Mouse (Mus musculus): ENCODE measurements around the gene Ergic2. TPM values are rescaled to one million over a fixed set of nuclear protein-coding genes. Genes with fewer than 3 reads are reported as not detected.

Ergic2 gene
- polyA plus RNA-seq (2015; fragmentation: Nextera tagmentation; extraction: Ambion mirVana) = 200 and 214 TPM in 2 replicates

- WGBS = under 1% methylated on average over 60 of the region's 61 CpGs
- H3K4me1 ChIP-seq (ENCODE audit: control insufficient read depth, insufficient read depth, low read length) = peaks cover 21% of the 10 kb centered on the region
- H3K4me2 ChIP-seq (ENCODE audit: low read length) = peak within 1 kb of the TSS; percentile 84
- peak within 1 kb of the TSS; percentile 90 for H3K4me3 ChIP-seq (ENCODE audit: low read depth, low read length)
- H3K9me3 ChIP-seq (replicated peaks; ENCODE audit: control insufficient read depth, low read length, poor library complexity, severe bottlenecking) = no peaks in the 10 kb centered on the region
- peak within 1 kb of the TSS; percentile 94 for H3K9ac ChIP-seq (ENCODE audit: low read depth, low read length)
- H3K27me3 ChIP-seq (ENCODE audit: control insufficient read depth, insufficient read depth, low read depth, low read length) = no peaks in the 10 kb centered on the region
- peak; percentile 99 for ATAC-seq
- peak within 1 kb of the TSS; percentile 89 for H3K27ac ChIP-seq (ENCODE audit: low read length)
- no peaks in the 10 kb centered on the region for H3K36me3 ChIP-seq (ENCODE audit: control insufficient read depth, insufficient read depth, low read length)
Measured at GRCm38 (mm10) chr6:148211897-148212680, at the start of gene Ergic2. Gene Ergic2 (minus strand): TSS chr6:148212374.

DNA sequence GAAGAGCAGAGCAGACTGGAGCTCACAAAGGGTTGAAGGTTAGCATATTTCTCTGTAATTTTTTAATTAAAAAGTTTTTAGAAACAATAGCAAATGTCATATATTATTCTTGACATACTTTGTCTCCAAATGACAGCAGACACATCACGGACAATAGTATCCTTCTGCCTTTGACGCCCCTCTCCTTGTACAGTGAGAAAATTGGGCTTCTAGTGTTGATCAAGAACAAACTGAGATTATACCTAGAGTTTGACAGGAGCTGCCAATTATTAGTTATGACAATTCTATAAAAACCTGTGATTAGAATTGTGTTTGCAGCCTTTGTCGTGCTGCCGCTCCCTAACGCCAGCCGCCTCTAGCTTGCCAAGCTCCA, 48.5 kb upstream of the Ergic2 start:
- no peak for ATAC-seq
- no peak overlapping the region for H3K9ac ChIP-seq (ENCODE audit: low read depth, low read length)
- H3K36me3 ChIP-seq (ENCODE audit: control insufficient read depth, insufficient read depth, low read length) = no peaks in the 10 kb centered on the region
- peak overlapping the region; percentile 39; the same call in 1 of the 2 replicates for H3K27ac ChIP-seq (ENCODE audit: low read length)
- no peak overlapping the region for H3K4me3 ChIP-seq (ENCODE audit: low read depth, low read length)
- H3K9me3 ChIP-seq (replicated peaks; ENCODE audit: control insufficient read depth, low read length, poor library complexity, severe bottlenecking) = no peaks in the 10 kb centered on the region
- no peaks in the 10 kb centered on the region for H3K27me3 ChIP-seq (ENCODE audit: control insufficient read depth, insufficient read depth, low read depth, low read length)
- no peak overlapping the region for H3K4me2 ChIP-seq (ENCODE audit: low read length)
- H3K4me1 ChIP-seq (ENCODE audit: control insufficient read depth, insufficient read depth, low read length) = peaks cover 5% of the 10 kb centered on the region; the same call in 1 of the 2 replicates
- 81% methylated on average over 6 of the region's 6 CpGs for WGBS

- Histone ChIP-seq H3K9me3 (replicated peaks; ENCODE audit: control insufficient read depth, low read length, poor library complexity, severe bottlenecking) (no peaks in the 10 kb centered on the region), H3K36me3 (ENCODE audit: control insufficient read depth, insufficient read depth, low read length) (no peaks in the 10 kb centered on the region), H3K4me3 (ENCODE audit: low read depth, low read length) (no peak overlapping the region), H3K4me2 (ENCODE audit: low read length) (no peak overlapping the region), H3K27me3 (ENCODE audit: control insufficient read depth, insufficient read depth, low read depth, low read length) (no peaks in the 10 kb centered on the region), H3K9ac (ENCODE audit: low read depth, low read length) (no peak overlapping the region), H3K4me1 (ENCODE audit: control insufficient read depth, insufficient read depth, low read length) (peaks cover 5% of the 10 kb centered on the region; the same call in 1 of the 2 replicates), H3K27ac (ENCODE audit: low read length) (peak overlapping the region; percentile 39; the same call in 1 of the 2 replicates)
- ATAC-seq = peak; percentile 84
- WGBS = 45% methylated on average over 4 of the region's 4 CpGs
Measured at GRCm38 (mm10) chr6:148259979-148260728, 48.0 kb upstream of the Ergic2 start.

DNA sequence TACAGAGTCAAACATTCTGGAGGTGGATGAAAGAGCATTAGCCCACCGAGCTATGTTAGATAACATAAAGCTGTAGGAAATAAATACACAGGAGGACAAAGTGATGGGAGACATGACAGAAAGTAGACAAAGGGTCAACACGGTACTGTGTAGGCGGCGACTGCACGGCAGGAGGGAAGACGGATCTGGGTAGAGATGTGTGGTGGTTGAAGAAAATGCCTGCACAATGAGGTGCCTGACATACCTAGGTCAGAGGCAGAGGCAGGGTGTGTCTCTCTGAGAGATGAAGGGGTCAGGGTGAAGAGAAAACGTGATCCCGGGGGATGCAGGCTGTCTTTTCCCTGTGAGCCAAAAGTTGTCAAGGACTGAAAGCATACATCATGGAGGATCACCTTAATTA, 46.9 kb upstream of the Ergic2 start:
- ATAC-seq = no peak
- H3K9me3 ChIP-seq (replicated peaks; ENCODE audit: control insufficient read depth, low read length, poor library complexity, severe bottlenecking) = no peaks in the 10 kb centered on the region
- 79% methylated on average over 8 of the region's 8 CpGs for WGBS
- no peaks in the 10 kb centered on the region for H3K27me3 ChIP-seq (ENCODE audit: control insufficient read depth, insufficient read depth, low read depth, low read length)
- H3K4me3 ChIP-seq (ENCODE audit: low read depth, low read length) = no peak overlapping the region
- H3K9ac ChIP-seq (ENCODE audit: low read depth, low read length) = no peak overlapping the region
- peaks cover 5% of the 10 kb centered on the region; the same call in 1 of the 2 replicates for H3K4me1 ChIP-seq (ENCODE audit: control insufficient read depth, insufficient read depth, low read length)
- no peaks in the 10 kb centered on the region for H3K36me3 ChIP-seq (ENCODE audit: control insufficient read depth, insufficient read depth, low read length)
- no peak overlapping the region for H3K4me2 ChIP-seq (ENCODE audit: low read length)
- H3K27ac ChIP-seq (ENCODE audit: low read length) = no peak overlapping the region

GRCm38 (mm10) chr6:148257805-148258204, 45.6 kb upstream of the Ergic2 start:
- no peak overlapping the region for H3K4me3 ChIP-seq (ENCODE audit: low read depth, low read length)
- H3K36me3 ChIP-seq (ENCODE audit: control insufficient read depth, insufficient read depth, low read length) = no peaks in the 10 kb centered on the region
- H3K27ac ChIP-seq (ENCODE audit: low read length) = no peak overlapping the region
- ATAC-seq = no peak
- no peak overlapping the region for H3K4me2 ChIP-seq (ENCODE audit: low read length)
- WGBS = 91% methylated on average over 2 of the region's 2 CpGs
- no peak overlapping the region for H3K9ac ChIP-seq (ENCODE audit: low read depth, low read length)
- peaks cover 6% of the 10 kb centered on the region for H3K4me1 ChIP-seq (ENCODE audit: control insufficient read depth, insufficient read depth, low read length)
- H3K9me3 ChIP-seq (replicated peaks; ENCODE audit: control insufficient read depth, low read length, poor library complexity, severe bottlenecking) = no peaks in the 10 kb centered on the region
- H3K27me3 ChIP-seq (ENCODE audit: control insufficient read depth, insufficient read depth, low read depth, low read length) = no peaks in the 10 kb centered on the region

DNA sequence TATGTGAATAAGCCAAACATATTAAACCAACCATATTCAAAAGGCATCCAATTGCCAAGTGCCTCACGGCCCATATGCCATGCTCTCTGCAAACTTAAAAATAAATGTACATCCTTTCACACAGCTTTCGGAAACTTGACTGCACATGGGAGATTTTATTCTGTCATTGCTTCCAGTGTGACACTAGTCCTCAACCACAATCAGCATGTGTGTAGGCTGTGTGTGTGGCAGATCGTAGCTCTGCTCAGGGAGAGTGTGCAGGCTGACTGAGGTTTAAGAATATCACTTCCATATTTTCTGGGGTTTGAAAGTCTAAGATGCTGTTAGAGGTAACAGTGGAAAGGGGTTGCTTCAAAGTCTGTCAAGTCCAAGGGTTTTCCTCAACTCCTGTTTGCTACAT, 43.9 kb upstream of the Ergic2 start:
- Histone ChIP-seq H3K36me3 (ENCODE audit: control insufficient read depth, insufficient read depth, low read length) (no peaks in the 10 kb centered on the region), H3K27ac (ENCODE audit: low read length) (no peak overlapping the region), H3K4me3 (ENCODE audit: low read depth, low read length) (no peak overlapping the region), H3K9me3 (replicated peaks; ENCODE audit: control insufficient read depth, low read length, poor library complexity, severe bottlenecking) (no peaks in the 10 kb centered on the region), H3K27me3 (ENCODE audit: control insufficient read depth, insufficient read depth, low read depth, low read length) (no peaks in the 10 kb centered on the region), H3K4me1 (ENCODE audit: control insufficient read depth, insufficient read depth, low read length) (peaks cover 8% of the 10 kb centered on the region), H3K4me2 (ENCODE audit: low read length) (no peak overlapping the region), H3K9ac (ENCODE audit: low read depth, low read length) (no peak overlapping the region)
- 94% methylated on average over 3 of the region's 3 CpGs for WGBS
- no peak for ATAC-seq

GRCm38 (mm10) chr6:148255395-148256053, 43.4 kb upstream of the Ergic2 start:
- no peaks in the 10 kb centered on the region for H3K27me3 ChIP-seq (ENCODE audit: control insufficient read depth, insufficient read depth, low read depth, low read length)
- H3K27ac ChIP-seq (ENCODE audit: low read length) = no peak overlapping the region
- ATAC-seq = no peak

DNA sequence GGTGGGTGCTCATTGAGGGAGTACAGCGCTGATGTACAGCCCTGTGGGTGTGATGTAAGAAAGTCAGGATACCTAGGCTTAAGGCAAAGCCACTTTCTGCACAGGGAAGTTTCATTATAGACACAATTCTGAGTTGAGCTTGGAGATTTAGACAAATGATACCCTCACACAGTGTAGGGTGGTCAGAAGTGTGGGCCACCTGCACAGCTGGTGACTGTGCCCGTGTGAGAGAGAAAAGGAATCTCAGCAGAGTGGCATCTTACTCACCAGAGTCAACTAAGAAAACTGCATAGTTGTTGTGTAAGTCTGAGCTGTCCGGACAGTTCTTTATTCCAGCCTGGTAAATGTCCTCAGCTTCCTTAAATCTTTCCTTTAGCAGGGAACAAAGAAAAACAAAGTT, 37.0 kb upstream of the Ergic2 start:
- Histone ChIP-seq H3K27ac (ENCODE audit: low read length) (no peak overlapping the region), H3K27me3 (ENCODE audit: control insufficient read depth, insufficient read depth, low read depth, low read length) (no peaks in the 10 kb centered on the region), H3K9ac (ENCODE audit: low read depth, low read length) (no peak overlapping the region), H3K4me1 (ENCODE audit: control insufficient read depth, insufficient read depth, low read length) (peaks cover 3% of the 10 kb centered on the region; the same call in 1 of the 2 replicates), H3K9me3 (replicated peaks; ENCODE audit: control insufficient read depth, low read length, poor library complexity, severe bottlenecking) (no peaks in the 10 kb centered on the region), H3K4me2 (ENCODE audit: low read length) (no peak overlapping the region), H3K4me3 (ENCODE audit: low read depth, low read length) (no peak overlapping the region), H3K36me3 (ENCODE audit: control insufficient read depth, insufficient read depth, low read length) (0 out of 2 replicates have a peak, but pooled peaks cover 2% of the 10 kb centered on the region)
- ATAC-seq = peak; percentile 33; the same call in 1 of the 2 replicates
- WGBS = 72% methylated on average over 3 of the region's 3 CpGs

More at GRCm38 (mm10) chr6:148255395-148256053, 43.4 kb upstream of the Ergic2 start:
- Histone ChIP-seq H3K4me1 (ENCODE audit: control insufficient read depth, insufficient read depth, low read length) (peaks cover 4% of the 10 kb centered on the region), H3K36me3 (ENCODE audit: control insufficient read depth, insufficient read depth, low read length) (no peaks in the 10 kb centered on the region), H3K4me2 (ENCODE audit: low read length) (no peak overlapping the region), H3K9ac (ENCODE audit: low read depth, low read length) (no peak overlapping the region), H3K4me3 (ENCODE audit: low read depth, low read length) (no peak overlapping the region), H3K9me3 (replicated peaks; ENCODE audit: control insufficient read depth, low read length, poor library complexity, severe bottlenecking) (no peaks in the 10 kb centered on the region)
- 30% methylated on average over 1 of the region's 1 CpGs for WGBS
